Mouse (Mus musculus) myocyte (in vitro differentiated cells): ENCODE data around the gene Rftn1. TPM values are rescaled to one million over a fixed set of nuclear protein-coding genes. Genes with fewer than 3 reads are reported as not detected.

Experiments used
- H3K27me3 ChIP-seq: one replicate; pipeline ENCODE4 v1.6.1; 2011; ENCODE audit not compliant: control insufficient read depth, insufficient read depth, insufficient read length
- H3K36me3 ChIP-seq: one replicate; pipeline ENCODE4 v1.6.1; 2011; ENCODE audit not compliant: control insufficient read depth, insufficient read depth
- H3K4me2 ChIP-seq: one replicate; pipeline ENCODE4 v1.6.1; 2011; ENCODE audit warnings: low read depth, control low read depth
- H3K4me3 ChIP-seq: one replicate; pipeline ENCODE4 v1.5.1; 2011; ENCODE audit warnings: mild to moderate bottlenecking, control low read depth, moderate library complexity
- H3K79me2 ChIP-seq: one replicate; pipeline ENCODE4 v1.6.1; 2011; ENCODE audit not compliant: control insufficient read depth, insufficient read depth
- H3ac ChIP-seq: one replicate; pipeline ENCODE4 v1.6.1; 2011; ENCODE audit not compliant: control insufficient read depth, insufficient read length
- CEBPB ChIP-seq: IDR thresholded peaks from 2 replicates; pipeline ENCODE4 v1.6.1; 2011; ENCODE audit warnings: mild to moderate bottlenecking, moderate library complexity; ENCODE audit not compliant: poor library complexity, insufficient read depth, severe bottlenecking
- E2F4 ChIP-seq: IDR thresholded peaks from one replicate; pipeline ENCODE4 v1.6.1; 2011; ENCODE audit warnings: mild to moderate bottlenecking, control low read depth, moderate library complexity; ENCODE audit not compliant: insufficient read depth
- MAX ChIP-seq: IDR thresholded peaks from one replicate; pipeline ENCODE4 v1.6.1; 2011; ENCODE audit warnings: low read depth, mild to moderate bottlenecking, control low read depth
- MYOD1 ChIP-seq, 3 experiments: IDR thresholded peaks; one replicate each; pipeline ENCODE4 v1.6.1; 2011; ENCODE audit warnings: control low read depth in 2 of 3, low read depth in 2 of 3, mild to moderate bottlenecking in 2 of 3, moderate library complexity in 1 of 3; ENCODE audit not compliant: insufficient read length in 2 of 3, control insufficient read depth in 1 of 3
- MYOG ChIP-seq, 3 experiments: IDR thresholded peaks; one replicate each; pipeline ENCODE4 v1.6.1; 2011; ENCODE audit warnings: control low read depth in 2 of 3, low read depth in 2 of 3, mild to moderate bottlenecking in 2 of 3; ENCODE audit not compliant: insufficient read length in 2 of 3, control insufficient read depth in 1 of 3, insufficient read depth in 1 of 3
- POLR2A ChIP-seq: IDR thresholded peaks from one replicate; pipeline ENCODE4 v1.6.1; 2011; ENCODE audit warnings: low read depth, mild to moderate bottlenecking, control low read depth, moderate library complexity; ENCODE audit not compliant: insufficient read length
- POLR2AphosphoS2 ChIP-seq: IDR thresholded peaks from one replicate; pipeline ENCODE4 v1.6.1; 2011; ENCODE audit warnings: low read depth, control low read depth; ENCODE audit not compliant: insufficient read length
- REST ChIP-seq: IDR thresholded peaks from one replicate; pipeline ENCODE4 v1.6.1; 2011; ENCODE audit warnings: mild to moderate bottlenecking, control low read depth, moderate library complexity; ENCODE audit not compliant: insufficient read depth, insufficient read length
- SRF ChIP-seq: IDR thresholded peaks from one replicate; pipeline ENCODE4 v1.6.1; 2011; ENCODE audit warnings: low read depth; ENCODE audit not compliant: control insufficient read depth, insufficient read length
- TCF12 ChIP-seq: IDR thresholded peaks from one replicate; pipeline ENCODE4 v1.6.1; 2011; ENCODE audit warnings: mild to moderate bottlenecking, control low read depth; ENCODE audit not compliant: poor library complexity, insufficient read depth, severe bottlenecking
- TCF3 ChIP-seq: IDR thresholded peaks from one replicate; pipeline ENCODE4 v1.6.1; 2011; ENCODE audit warnings: low read depth, control low read depth; ENCODE audit not compliant: insufficient read length
- USF1 ChIP-seq: IDR thresholded peaks from one replicate; pipeline ENCODE4 v1.6.1; 2011; ENCODE audit warnings: low read depth, mild to moderate bottlenecking, control low read depth, moderate library complexity
- polyA plus RNA-seq: library from polyadenylated mRNA; unstranded; fragments of >200 nt; fragmentation: generic; extraction: Trizol; gene quantifications from one replicate; pipeline ENCODE4 v1.2.1, GENCODE M21; 2012; ENCODE audit warnings: missing spikeins

Rftn1 gene
- polyA plus RNA-seq, 1 experiment, result 0.40 TPM

GRCm38 (mm10) chr17:49996097-49996496, 194.4 kb downstream of the Rftn1 start:
- Histone ChIP-seq H3ac (no peak overlapping the region), H3K79me2 (no peaks in the 10 kb centered on the region), H3K4me2 (no peak overlapping the region), H3K4me3 (no peak overlapping the region), H3K36me3 (no peaks in the 10 kb centered on the region), H3K27me3 (no peaks in the 10 kb centered on the region)
- TF ChIP-seq POLR2A, result no peak
- TF ChIP-seq TCF3, result no peak
- TF ChIP-seq E2F4, result no peak
- TF ChIP-seq USF1, result no peak
- no peak for TF ChIP-seq CEBPB
- no peak for TF ChIP-seq MYOG (IDR thresholded peaks at IDR 0.05; ENCODE audit: control insufficient read depth in 1 of 3, insufficient read depth in 1 of 3, insufficient read length in 2 of 3, low read depth in 2 of 3)
- TF ChIP-seq SRF, result no peak
- no peak for TF ChIP-seq MAX
- no peak for TF ChIP-seq REST
- no peak for TF ChIP-seq POLR2AphosphoS2
- no peak for TF ChIP-seq MYOD1 (IDR thresholded peaks at IDR 0.05; ENCODE audit: control insufficient read depth in 1 of 3, insufficient read length in 2 of 3, low read depth in 2 of 3)
- TF ChIP-seq TCF12, result no peak

DNA sequence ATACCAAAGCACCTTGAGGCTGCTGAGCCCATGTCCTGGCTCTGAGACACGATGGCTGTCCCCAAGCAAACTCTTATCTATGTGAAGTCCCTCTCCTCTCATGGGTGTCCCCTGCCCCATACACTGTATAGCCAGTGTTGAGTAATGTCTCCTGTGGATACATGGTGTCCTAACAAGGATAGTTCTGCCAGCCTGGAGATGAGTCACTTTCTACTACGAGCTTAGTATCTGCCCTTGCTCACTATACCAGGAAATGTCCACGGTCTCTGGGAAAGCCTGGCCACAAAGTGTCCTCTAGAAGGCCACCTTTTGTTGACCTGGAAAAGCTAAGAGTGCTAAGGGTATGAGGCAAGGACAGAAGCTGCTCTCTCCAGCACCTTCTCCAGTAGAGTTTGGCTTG, 195.2 kb downstream of the Rftn1 start:
- no peak for TF ChIP-seq POLR2AphosphoS2
- no peak for TF ChIP-seq POLR2A
- TF ChIP-seq TCF3, result no peak
- TF ChIP-seq TCF12, result no peak
- no peak for TF ChIP-seq MYOD1 (IDR thresholded peaks at IDR 0.05; ENCODE audit: control insufficient read depth in 1 of 3, insufficient read length in 2 of 3, low read depth in 2 of 3)
- TF ChIP-seq REST, result no peak
- no peak for TF ChIP-seq USF1
- no peak for TF ChIP-seq MAX
- no peak for TF ChIP-seq SRF
- TF ChIP-seq E2F4, result no peak
- no peak for TF ChIP-seq MYOG (IDR thresholded peaks at IDR 0.05; ENCODE audit: control insufficient read depth in 1 of 3, insufficient read depth in 1 of 3, insufficient read length in 2 of 3, low read depth in 2 of 3)
- TF ChIP-seq CEBPB, result no peak
- H3K36me3 ChIP-seq, result no peaks in the 10 kb centered on the region
- H3K4me2 ChIP-seq, result no peak overlapping the region
- no peaks in the 10 kb centered on the region for H3K27me3 ChIP-seq
- no peak overlapping the region for H3K4me3 ChIP-seq
- H3K79me2 ChIP-seq, result no peaks in the 10 kb centered on the region
- H3ac ChIP-seq, result no peak overlapping the region

DNA sequence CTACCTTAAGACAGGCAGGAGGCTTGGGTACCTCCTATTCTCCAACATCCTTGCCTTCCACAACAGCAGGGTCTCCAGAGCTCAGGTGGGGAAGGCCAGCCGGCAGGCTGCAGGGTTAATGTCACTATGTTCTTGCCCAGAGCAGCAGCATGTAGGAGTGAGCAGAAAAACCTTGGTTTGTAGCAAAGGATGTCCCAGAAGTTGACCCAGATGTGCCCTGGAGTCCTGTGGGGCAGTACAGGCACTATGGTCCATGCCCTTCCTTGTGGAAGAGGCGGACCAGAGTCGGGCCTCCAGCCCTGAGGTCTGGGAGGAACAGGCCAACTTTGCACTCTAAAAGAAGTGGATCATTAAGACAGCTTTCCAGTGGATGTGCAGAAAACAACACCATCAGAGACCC, 196.8 kb downstream of the Rftn1 start:
- no peak overlapping the region for H3K4me3 ChIP-seq
- no peaks in the 10 kb centered on the region for H3K27me3 ChIP-seq
- no peak overlapping the region for H3K4me2 ChIP-seq
- H3K36me3 ChIP-seq, result no peaks in the 10 kb centered on the region
- H3ac ChIP-seq, result no peak overlapping the region
- H3K79me2 ChIP-seq, result no peaks in the 10 kb centered on the region
- TF ChIP-seq MYOG (IDR thresholded peaks at IDR 0.05; ENCODE audit: control insufficient read depth in 1 of 3, insufficient read depth in 1 of 3, insufficient read length in 2 of 3, low read depth in 2 of 3) (no peak), REST (no peak), POLR2A (no peak), TCF12 (no peak), E2F4 (no peak), CEBPB (no peak), MAX (no peak), SRF (no peak), POLR2AphosphoS2 (no peak), TCF3 (no peak), USF1 (no peak), MYOD1 (IDR thresholded peaks at IDR 0.05; ENCODE audit: control insufficient read depth in 1 of 3, insufficient read length in 2 of 3, low read depth in 2 of 3) (no peak)

DNA sequence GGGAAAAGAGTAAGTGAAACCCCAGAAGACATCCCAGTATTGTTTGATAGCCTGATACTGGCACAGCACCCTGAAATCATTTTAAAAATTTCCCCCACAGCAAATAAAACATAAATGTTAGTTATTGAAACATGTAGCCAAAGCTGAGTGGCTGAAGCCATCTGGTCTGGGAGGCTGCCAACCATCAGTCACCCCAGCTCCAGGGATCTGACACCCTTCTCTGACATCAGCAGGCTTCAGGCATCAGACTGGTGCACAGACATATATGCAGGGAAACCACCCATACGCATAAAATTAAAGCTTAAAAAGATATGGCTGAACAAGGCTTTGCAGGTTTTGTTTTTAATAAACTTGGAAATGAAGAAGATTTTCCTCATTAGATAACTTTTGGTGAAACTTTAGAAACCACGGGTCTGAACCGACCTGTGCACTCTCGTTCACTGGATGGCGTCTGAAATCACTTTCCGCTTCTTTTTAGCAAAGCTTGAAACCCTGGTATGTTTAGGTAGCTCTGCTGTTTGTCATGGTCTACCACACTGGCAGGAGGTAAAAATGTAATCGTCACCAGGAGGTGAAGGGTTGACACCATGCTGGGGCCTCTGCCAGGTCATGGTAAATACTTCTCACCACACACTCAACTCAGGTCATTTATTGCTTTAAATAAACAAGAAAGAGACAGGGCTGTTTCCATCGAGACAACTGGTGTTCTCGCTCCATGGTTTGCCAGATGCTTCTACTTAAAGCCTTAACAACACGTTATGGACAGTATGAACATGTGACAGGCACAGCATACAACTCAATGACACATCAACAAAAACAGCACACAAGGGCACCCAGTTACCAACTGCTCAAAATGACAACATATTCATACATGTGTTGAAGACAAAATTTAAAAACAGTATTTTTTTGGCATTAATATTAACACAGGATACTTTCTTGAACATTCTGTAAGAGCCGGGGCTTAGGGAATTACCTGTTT, 197.6 kb downstream of the Rftn1 start:
- H3K27me3 ChIP-seq, result no peaks in the 10 kb centered on the region
- no peak overlapping the region for H3K4me3 ChIP-seq
- TF ChIP-seq USF1 (no peak), POLR2AphosphoS2 (no peak), MYOG (IDR thresholded peaks at IDR 0.05; ENCODE audit: control insufficient read depth in 1 of 3, insufficient read depth in 1 of 3, insufficient read length in 2 of 3, low read depth in 2 of 3) (no peak)
- no peaks in the 10 kb centered on the region for H3K36me3 ChIP-seq
- H3K4me2 ChIP-seq, result no peak overlapping the region
- no peaks in the 10 kb centered on the region for H3K79me2 ChIP-seq
- H3ac ChIP-seq, result no peak overlapping the region
